Mouse (Mus musculus): ENCODE data around the gene Sertad4. TPM values are rescaled to one million over a fixed set of nuclear protein-coding genes. Genes with fewer than 3 reads are reported as not detected.
A peak's percentile ranks its signal among the peaks of the same experiment; 100 is the strongest.

Sertad4 gene
- polyA plus RNA-seq, 1 experiment from 2014 or later: 80.7 TPM

- peaks cover 38% of the 10 kb centered on the region for H3K36me3 ChIP-seq
- peak overlapping the region; percentile 68 for H3K4me2 ChIP-seq (replicated peaks)
- peak overlapping the region; percentile 24 for H3K4me3 ChIP-seq
- H3K9ac ChIP-seq: peak overlapping the region; percentile 46
- WGBS: 0% methylated on average over 2 of the region's 2 CpGs
- no peak for ATAC-seq (ENCODE audit: insufficient number of reproducible peaks, insufficient read depth, low FRiP score, low TSS enrichment)
- no peaks in the 10 kb centered on the region for H3K9me3 ChIP-seq
- H3K27me3 ChIP-seq: 0 out of 2 replicates have a peak, but pooled peaks cover 3% of the 10 kb centered on the region
- H3K27ac ChIP-seq: peak overlapping the region; percentile 88
- peaks cover 42% of the 10 kb centered on the region for H3K4me1 ChIP-seq
Observed at GRCm38 (mm10) chr1:192851126-192851525, 4.4 kb downstream of the Sertad4 start.

GRCm38 (mm10) chr1:192849616-192850015 lies 5.9 kb downstream of the Sertad4 start:
- no peak for ATAC-seq (ENCODE audit: insufficient number of reproducible peaks, insufficient read depth, low FRiP score, low TSS enrichment)
- no peak overlapping the region for H3K4me2 ChIP-seq (replicated peaks)
- H3K27ac ChIP-seq: no peak overlapping the region
- H3K9me3 ChIP-seq: no peaks in the 10 kb centered on the region
- no peak overlapping the region for H3K9ac ChIP-seq
- 0 out of 2 replicates have a peak, but pooled peaks cover 3% of the 10 kb centered on the region for H3K27me3 ChIP-seq
- peaks cover 39% of the 10 kb centered on the region for H3K4me1 ChIP-seq
- H3K4me3 ChIP-seq: no peak overlapping the region
- WGBS: 71% methylated on average over 5 of the region's 5 CpGs
- H3K36me3 ChIP-seq: peaks cover 51% of the 10 kb centered on the region

GRCm38 (mm10) chr1:192847254-192847653 lies 8.3 kb downstream of the Sertad4 start:
- Histone ChIP-seq H3K4me1 (peaks cover 18% of the 10 kb centered on the region), H3K9ac (no peak overlapping the region), H3K9me3 (no peaks in the 10 kb centered on the region), H3K27me3 (0 out of 2 replicates have a peak, but pooled peaks cover 3% of the 10 kb centered on the region), H3K4me2 (replicated peaks) (no peak overlapping the region), H3K4me3 (no peak overlapping the region), H3K36me3 (peaks cover 58% of the 10 kb centered on the region), H3K27ac (no peak overlapping the region)
- no peak for ATAC-seq (ENCODE audit: insufficient number of reproducible peaks, insufficient read depth, low FRiP score, low TSS enrichment)
- WGBS: 30% methylated on average over 3 of the region's 3 CpGs

GRCm38 (mm10) chr1:192841094-192841813 lies 14.3 kb downstream of the Sertad4 start:
- no peak for ATAC-seq (ENCODE audit: insufficient number of reproducible peaks, insufficient read depth, low FRiP score, low TSS enrichment)
- Histone ChIP-seq H3K36me3 (peaks cover 22% of the 10 kb centered on the region), H3K9ac (no peak overlapping the region), H3K4me3 (no peak overlapping the region), H3K9me3 (no peaks in the 10 kb centered on the region), H3K27ac (no peak overlapping the region), H3K4me2 (replicated peaks) (no peak overlapping the region), H3K27me3 (no peaks in the 10 kb centered on the region), H3K4me1 (no peaks in the 10 kb centered on the region)
- WGBS: 73% methylated on average over 9 of the region's 9 CpGs

- Histone ChIP-seq H3K27ac (no peak overlapping the region), H3K36me3 (peaks cover 17% of the 10 kb centered on the region), H3K27me3 (no peaks in the 10 kb centered on the region), H3K4me1 (0 out of 2 replicates have a peak, but pooled peaks cover 4% of the 10 kb centered on the region), H3K9ac (no peak overlapping the region), H3K4me3 (no peak overlapping the region), H3K4me2 (replicated peaks) (no peak overlapping the region), H3K9me3 (no peaks in the 10 kb centered on the region)
- WGBS: 79% methylated on average over 2 of the region's 2 CpGs
- ATAC-seq (ENCODE audit: insufficient number of reproducible peaks, insufficient read depth, low FRiP score, low TSS enrichment): no peak
Observed at GRCm38 (mm10) chr1:192840655-192841054, 14.9 kb downstream of the Sertad4 start.

GRCm38 (mm10) chr1:192835211-192835681 lies 20.3 kb downstream of the Sertad4 start:
- H3K4me3 ChIP-seq: peak overlapping the region; percentile 37
- H3K36me3 ChIP-seq: no peaks in the 10 kb centered on the region
- peak overlapping the region; percentile 76 for H3K4me2 ChIP-seq (replicated peaks)
- H3K27ac ChIP-seq: peak overlapping the region; percentile 95
- peak overlapping the region; percentile 46; the same call in 1 of the 2 replicates for H3K9ac ChIP-seq
- H3K4me1 ChIP-seq: peaks cover 33% of the 10 kb centered on the region
- 0 out of 2 replicates have a peak, but pooled peaks cover 5% of the 10 kb centered on the region for H3K27me3 ChIP-seq
- no peaks in the 10 kb centered on the region for H3K9me3 ChIP-seq
- peak; percentile 80 for ATAC-seq (ENCODE audit: insufficient number of reproducible peaks, insufficient read depth, low FRiP score, low TSS enrichment)
- WGBS: 2% methylated on average over 18 of the region's 18 CpGs

GRCm38 (mm10) chr1:192834361-192835210 lies 21.0 kb downstream of the Sertad4 start:
- 0 out of 2 replicates have a peak, but pooled peaks cover 5% of the 10 kb centered on the region for H3K27me3 ChIP-seq
- peak overlapping the region; percentile 46 for H3K9ac ChIP-seq
- peak overlapping the region; percentile 76 for H3K4me2 ChIP-seq (replicated peaks)
- H3K4me3 ChIP-seq: peak overlapping the region; percentile 37
- ATAC-seq (ENCODE audit: insufficient number of reproducible peaks, insufficient read depth, low FRiP score, low TSS enrichment): peak; percentile 70
- WGBS: 2% methylated on average over 63 of the region's 63 CpGs
- H3K4me1 ChIP-seq: peaks cover 35% of the 10 kb centered on the region
- H3K36me3 ChIP-seq: no peaks in the 10 kb centered on the region
- peak overlapping the region; percentile 95 for H3K27ac ChIP-seq
- H3K9me3 ChIP-seq: no peaks in the 10 kb centered on the region

- peaks cover 35% of the 10 kb centered on the region for H3K4me1 ChIP-seq
- no peak overlapping the region for H3K9ac ChIP-seq
- 0 out of 2 replicates have a peak, but pooled peaks cover 5% of the 10 kb centered on the region for H3K27me3 ChIP-seq
- H3K9me3 ChIP-seq: no peaks in the 10 kb centered on the region
- H3K4me3 ChIP-seq: no peak overlapping the region
- 14% methylated on average over 26 of the region's 26 CpGs for WGBS
- no peaks in the 10 kb centered on the region for H3K36me3 ChIP-seq
- peak overlapping the region; percentile 76 for H3K4me2 ChIP-seq (replicated peaks)
- peak overlapping the region; percentile 95; the same call in 1 of the 2 replicates for H3K27ac ChIP-seq
- ATAC-seq (ENCODE audit: insufficient number of reproducible peaks, insufficient read depth, low FRiP score, low TSS enrichment): no peak
Observed at GRCm38 (mm10) chr1:192833586-192833985, 22.0 kb downstream of the Sertad4 start.

- no peak overlapping the region for H3K4me3 ChIP-seq
- H3K27ac ChIP-seq: 0 out of 2 replicates have a peak overlapping the region, but pooled peaks have one; percentile 95
- H3K4me2 ChIP-seq (replicated peaks): no peak overlapping the region
- peaks cover 35% of the 10 kb centered on the region for H3K4me1 ChIP-seq
- no peaks in the 10 kb centered on the region for H3K9me3 ChIP-seq
- H3K36me3 ChIP-seq: no peaks in the 10 kb centered on the region
- WGBS: 29% methylated on average over 4 of the region's 4 CpGs
- no peak for ATAC-seq (ENCODE audit: insufficient number of reproducible peaks, insufficient read depth, low FRiP score, low TSS enrichment)
- H3K27me3 ChIP-seq: 0 out of 2 replicates have a peak, but pooled peaks cover 5% of the 10 kb centered on the region
- no peak overlapping the region for H3K9ac ChIP-seq
Observed at GRCm38 (mm10) chr1:192833097-192833496, 22.5 kb downstream of the Sertad4 start.

GRCm38 (mm10) chr1:192832338-192832737 lies 23.2 kb downstream of the Sertad4 start:
- Histone ChIP-seq H3K4me1 (peaks cover 35% of the 10 kb centered on the region), H3K27me3 (0 out of 2 replicates have a peak, but pooled peaks cover 5% of the 10 kb centered on the region), H3K36me3 (no peaks in the 10 kb centered on the region), H3K9ac (no peak overlapping the region), H3K27ac (no peak overlapping the region), H3K4me2 (replicated peaks) (no peak overlapping the region), H3K4me3 (no peak overlapping the region), H3K9me3 (no peaks in the 10 kb centered on the region)
- WGBS: 58% methylated on average over 2 of the region's 2 CpGs
- no peak for ATAC-seq (ENCODE audit: insufficient number of reproducible peaks, insufficient read depth, low FRiP score, low TSS enrichment)

GRCm38 (mm10) chr1:192830444-192830843 lies 25.1 kb downstream of the Sertad4 start:
- Histone ChIP-seq H3K4me1 (peaks cover 30% of the 10 kb centered on the region), H3K36me3 (no peaks in the 10 kb centered on the region), H3K4me2 (replicated peaks) (no peak overlapping the region), H3K9ac (no peak overlapping the region), H3K27me3 (0 out of 2 replicates have a peak, but pooled peaks cover 5% of the 10 kb centered on the region), H3K9me3 (no peaks in the 10 kb centered on the region), H3K27ac (peak overlapping the region; percentile 43; the same call in 1 of the 2 replicates), H3K4me3 (no peak overlapping the region)
- ATAC-seq (ENCODE audit: insufficient number of reproducible peaks, insufficient read depth, low FRiP score, low TSS enrichment): no peak
- WGBS: 13% methylated on average over 6 of the region's 6 CpGs

Measured in embryonic facial prominence, embryonic 12.5 days (tissue).